21 mouse cellular contexts compared by ENCODE assay signal in genomic region chr2:19869167-19869566, GRCm38 (mm10). TPM values are rescaled to one million over a fixed set of nuclear protein-coding genes. Genes with fewer than 3 reads are reported as not detected.
A peak's percentile ranks its signal among the peaks of the same experiment; 100 is the strongest.
DNase-seq lines count a peak whose midpoint lies in the region; ATAC-seq lines count a peak whose summit lies in the region.
"Had no signal": no experiment of that assay in that cellular context is flagged by ENCODE, and none has a peak within 500 bp of the region (broad histone marks: within the 10 kb centered on the region; RNA-seq: fewer than 3 reads in every experiment).

No protein-coding gene starts in this region.

- DNase-seq in midbrain, embryonic 10.5 days (ENCODE audit: low spot score) = no peak
- DNase-seq in retina, postnatal 1 day = peak; percentile 14
- DNase-seq in retina, embryonic 14.5 days (ENCODE audit: low spot score) = no peak
- DNase-seq in forelimb bud, embryonic 11.5 days (ENCODE audit: low read depth, low spot score) = peak; percentile 20
- no peak for DNase-seq in forebrain, embryonic 10.5 days (ENCODE audit: extremely low spot score, low spot score)
- DNase-seq in yolk sac, embryonic 10.5 days (ENCODE audit: low spot score) = no peak
- DNase-seq: adrenal gland, adult 8-10 months; adrenal gland, postnatal 36 days; cerebellum, adult 11-12 months; cerebellum, adult 9-10 months; cerebellum, postnatal 25 days; forebrain, postnatal 0 days; gastrocnemius, adult 2 months; gastrocnemius, postnatal 25 days; heart, postnatal 36 days had no signal

- ATAC-seq in midbrain, embryonic 12.5 days (ENCODE audit: low FRiP score, low read depth) = 0 out of 2 replicates have a peak, but pooled peaks have one; percentile 19
- ATAC-seq: forebrain, embryonic 13.5 days; forebrain, postnatal 0 days; inflammation-experienced regulatory T-cells, adult 6 months had no signal

- no peak overlapping the region for H3K4me2 ChIP-seq in midbrain, embryonic 12.5 days (replicated peaks)
- H3K4me2 ChIP-seq: embryonic facial prominence, embryonic 13.5 days; forebrain, embryonic 13.5 days; heart, embryonic 12.5 days; hindbrain, embryonic 14.5 days had no signal

- no peaks in the 10 kb centered on the region for H3K9me3 ChIP-seq in midbrain, embryonic 12.5 days
- H3K9me3 ChIP-seq in midbrain, embryonic 10.5 days (replicated peaks) = no peaks in the 10 kb centered on the region
- no peaks in the 10 kb centered on the region for H3K9me3 ChIP-seq in forebrain, embryonic 10.5 days
- H3K9me3 ChIP-seq: embryonic facial prominence, embryonic 13.5 days; forebrain, embryonic 13.5 days; heart, embryonic 12.5 days had no signal

- no peaks in the 10 kb centered on the region for H3K27me3 ChIP-seq in midbrain, embryonic 12.5 days
- H3K27me3 ChIP-seq in midbrain, embryonic 10.5 days (ENCODE audit: low read depth, poor library complexity, severe bottlenecking) = no peaks in the 10 kb centered on the region
- H3K27me3 ChIP-seq in forebrain, embryonic 10.5 days (ENCODE audit: poor library complexity, severe bottlenecking) = no peaks in the 10 kb centered on the region
- H3K27me3 ChIP-seq: embryonic facial prominence, embryonic 13.5 days; forebrain, embryonic 13.5 days; heart, embryonic 12.5 days had no signal

- no peaks in the 10 kb centered on the region for H3K4me1 ChIP-seq in midbrain, embryonic 12.5 days
- no peaks in the 10 kb centered on the region for H3K4me1 ChIP-seq in midbrain, embryonic 10.5 days
- no peaks in the 10 kb centered on the region for H3K4me1 ChIP-seq in forebrain, embryonic 10.5 days
- H3K4me1 ChIP-seq: embryonic facial prominence, embryonic 13.5 days; forebrain, embryonic 13.5 days; heart, embryonic 12.5 days had no signal

- no peak overlapping the region for H3K9ac ChIP-seq in midbrain, embryonic 12.5 days (replicated peaks)
- H3K9ac ChIP-seq: embryonic facial prominence, embryonic 13.5 days; forebrain, embryonic 13.5 days; forebrain, postnatal 0 days; heart, embryonic 12.5 days; hindbrain, embryonic 14.5 days had no signal

- no peak overlapping the region for H3K27ac ChIP-seq in midbrain, embryonic 12.5 days (replicated peaks)
- no peak overlapping the region for H3K27ac ChIP-seq in midbrain, embryonic 10.5 days (replicated peaks)
- H3K27ac ChIP-seq in forebrain, embryonic 10.5 days = no peak overlapping the region
- H3K27ac ChIP-seq: embryonic facial prominence, embryonic 13.5 days; forebrain, embryonic 13.5 days; gastrocnemius, adult 2 months; hindbrain, embryonic 14.5 days had no signal

- H3K4me3 ChIP-seq in midbrain, embryonic 12.5 days = no peak overlapping the region
- no peak overlapping the region for H3K4me3 ChIP-seq in midbrain, embryonic 10.5 days
- H3K4me3 ChIP-seq in forebrain, embryonic 10.5 days = no peak overlapping the region
- H3K4me3 ChIP-seq: embryonic facial prominence, embryonic 13.5 days; forebrain, embryonic 13.5 days; gastrocnemius, adult 2 months; heart, embryonic 12.5 days had no signal

- no peaks in the 10 kb centered on the region for H3K36me3 ChIP-seq in midbrain, embryonic 12.5 days
- no peaks in the 10 kb centered on the region for H3K36me3 ChIP-seq in midbrain, embryonic 10.5 days
- H3K36me3 ChIP-seq in forebrain, embryonic 10.5 days (replicated peaks) = no peaks in the 10 kb centered on the region
- H3K36me3 ChIP-seq: embryonic facial prominence, embryonic 13.5 days; heart, embryonic 12.5 days had no signal

RNA-seq across cellular contexts. Expression of gene Etl4, which starts 40.4 kb away (rescaled TPM):
- polyA plus RNA-seq in midbrain, embryonic 12.5 days (2016; fragmentation: Nextera tagmentation; extraction: Ambion mirVana) = 11.9 and 16.1 TPM in 2 replicates
- polyA plus RNA-seq in midbrain, embryonic 10.5 days (2016; fragmentation: Nextera tagmentation; extraction: Ambion mirVana) = 12.6 and 16.1 TPM in 2 replicates
- 20.0 and 21.3 TPM in 2 replicates for polyA plus RNA-seq in forebrain, embryonic 10.5 days (2016; fragmentation: Nextera tagmentation; extraction: Ambion mirVana)

Comparison
In these comparisons a context has a peak if more than half of its experiments do, and no peak if none do; other contexts are left out.
1. DNase-seq: peak in retina, postnatal 1 day (single experiment) and forelimb bud, embryonic 11.5 days (single experiment); none in midbrain, embryonic 10.5 days (single experiment), retina, embryonic 14.5 days (single experiment), forebrain, embryonic 10.5 days (single experiment) and yolk sac, embryonic 10.5 days (single experiment).